Mouse (Mus musculus): ENCODE results near the gene Nova1. TPM values are rescaled to one million over a fixed set of nuclear protein-coding genes. Genes with fewer than 3 reads are reported as not detected.

Nova1 gene
- 10 to 100 TPM; 16.2 to 17.8 TPM for total RNA-seq (2021)
- long read RNA-seq, experiment 1, full-length matches to known transcripts, result 2 of 7 reads
- long read RNA-seq, experiment 1, partial matches to known transcripts, result 1 of 7 reads
- long read RNA-seq, experiment 1, other reads (novel, unspliced or antisense), result 4 of 7 reads
- long read RNA-seq, experiment 2, full-length matches to known transcripts, result 4 of 8 reads
- long read RNA-seq, experiment 2, partial matches to known transcripts, result 1 of 8 reads
- long read RNA-seq, experiment 2, other reads (novel, unspliced or antisense), result 3 of 8 reads

DNA sequence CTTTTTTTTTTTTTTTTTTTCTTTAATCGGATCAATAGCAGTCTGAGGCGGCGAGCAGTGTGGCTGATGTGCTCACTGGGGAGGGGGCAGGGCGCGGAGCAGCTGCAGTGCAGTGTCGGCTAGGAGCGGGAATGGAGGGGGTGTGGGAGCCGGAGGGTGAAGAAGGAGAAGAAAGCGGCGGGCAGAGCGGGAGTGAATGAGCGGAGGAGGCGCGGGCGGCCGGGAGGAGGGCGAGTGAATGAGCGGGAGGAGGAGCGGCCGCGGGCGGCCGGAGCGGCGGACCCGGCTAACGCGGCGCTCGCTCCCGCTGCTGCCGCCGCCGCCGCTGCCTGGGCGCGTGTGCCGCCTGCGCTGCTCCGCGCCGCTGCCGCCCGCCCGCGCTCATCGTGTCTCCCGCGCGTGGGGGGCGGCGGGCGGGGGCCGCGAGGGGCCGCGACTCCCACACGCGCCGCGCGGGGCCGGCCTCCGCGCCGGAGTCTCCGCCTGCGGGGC is at the start of gene Nova1:
TSS of gene Nova1 (minus strand) at position 74 of the 492 bp plus-strand sequence.
- peak; percentile 45 to 72 for DNase-seq (ENCODE audit: low spot score in 2 of 2)

DNA sequence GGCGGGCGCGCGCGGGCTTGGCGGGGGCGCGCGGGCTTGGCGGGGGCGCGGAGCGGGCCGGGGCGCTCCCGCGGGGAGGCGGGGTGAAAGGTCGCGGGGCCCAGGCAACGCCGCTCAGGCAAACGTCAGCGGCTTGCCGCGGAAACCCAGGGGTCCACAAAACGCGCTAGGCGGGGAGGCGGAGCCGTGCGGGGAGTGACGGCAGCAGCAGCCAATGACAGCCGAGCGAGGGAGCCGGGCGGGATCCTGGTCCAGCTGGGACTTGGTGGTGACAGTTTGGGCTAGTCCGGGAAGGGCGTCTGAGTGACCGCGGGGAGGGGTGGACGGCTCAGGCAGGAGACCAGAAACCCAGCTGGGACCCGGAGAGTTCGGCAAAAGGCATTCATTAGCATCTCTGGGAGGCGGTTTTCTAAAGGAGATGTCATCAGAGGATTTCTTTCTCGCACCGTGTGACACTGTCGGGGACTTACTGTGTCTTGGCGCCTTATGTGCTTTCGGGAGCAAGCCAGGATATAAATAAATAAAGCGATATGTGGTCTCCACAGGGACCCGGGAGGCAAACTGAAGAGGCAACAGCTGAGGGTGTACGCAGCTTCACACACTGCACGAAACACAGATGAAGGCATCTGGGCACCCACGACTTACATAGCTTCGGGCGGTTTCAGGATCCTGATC is 756 bp upstream of the Nova1 start:
- peak; percentile 88 to 92 for DNase-seq (ENCODE audit: low spot score in 2 of 2)

DNA sequence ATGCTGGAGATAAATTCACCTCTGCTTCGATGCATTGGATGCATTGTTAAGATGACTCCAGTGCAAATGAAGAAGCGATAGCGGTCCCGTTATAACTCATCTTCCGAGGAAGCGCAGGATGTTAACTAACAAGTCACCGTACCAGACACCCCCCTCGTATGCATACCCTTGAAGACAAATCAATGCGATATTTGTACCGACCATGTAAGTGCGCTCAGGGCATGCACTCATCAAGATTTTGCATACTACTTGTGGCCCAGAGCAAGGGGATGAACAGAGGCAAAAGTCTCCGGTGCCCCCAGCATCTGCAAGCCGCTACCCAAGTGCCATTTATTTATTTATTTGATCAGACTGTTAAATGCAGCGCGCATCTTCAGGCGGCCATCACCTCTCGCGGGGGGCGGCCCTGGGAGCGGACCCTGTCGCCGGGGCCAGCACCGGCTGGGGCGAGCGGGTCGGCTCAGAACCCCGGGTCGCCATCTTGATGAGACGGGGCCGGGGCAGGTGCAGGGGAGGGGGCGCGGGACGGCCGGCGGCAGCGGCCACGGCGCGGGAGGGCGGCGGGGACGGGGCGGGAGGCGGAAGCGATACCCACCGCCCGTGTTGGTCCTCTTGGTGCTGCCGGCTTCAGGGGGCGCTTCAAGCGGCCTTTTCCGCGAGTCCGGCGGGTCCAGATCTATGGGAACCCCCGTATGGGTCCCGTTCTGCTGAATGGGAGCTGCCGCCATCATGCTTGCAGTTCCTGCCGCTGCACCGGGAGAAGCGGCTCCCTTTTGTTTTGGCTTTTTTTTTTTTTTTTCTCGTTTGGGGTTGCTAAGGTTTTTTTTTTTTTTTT is 491 bp downstream of the Nova1 start:
- DNase-seq (ENCODE audit: low spot score in 2 of 2), result peak; percentile 29 to 44

DNA sequence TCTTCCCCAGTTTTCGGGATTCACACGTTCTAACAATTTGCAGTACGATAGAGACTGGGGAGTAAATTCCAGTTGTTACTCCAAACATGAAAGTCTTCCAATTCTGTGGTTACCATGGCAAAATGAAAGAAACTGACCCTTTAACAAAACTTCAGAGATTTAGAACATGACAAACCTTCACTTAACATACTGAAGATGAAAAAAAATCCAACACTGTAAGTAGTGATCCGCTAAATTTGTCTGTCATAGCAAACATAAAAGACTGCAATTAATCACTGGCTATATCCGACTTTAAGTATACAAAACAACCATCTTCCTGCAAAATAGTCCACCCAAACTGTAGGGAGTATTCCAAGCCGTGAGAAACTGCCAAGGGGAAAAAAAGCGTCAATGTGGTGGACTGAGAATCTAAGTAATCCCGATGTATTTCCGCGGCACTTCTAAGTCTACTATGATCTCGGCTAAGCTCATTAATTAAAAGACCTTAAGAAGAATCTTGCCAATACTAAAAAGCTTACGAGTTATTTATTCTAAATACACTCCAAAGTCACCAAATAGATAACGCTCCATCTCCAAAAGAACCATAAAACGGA is 1.4 kb downstream of the Nova1 start:
- DNase-seq (ENCODE audit: low spot score in 2 of 2), result peak in 1 of 2 experiments; percentile 8

DNA sequence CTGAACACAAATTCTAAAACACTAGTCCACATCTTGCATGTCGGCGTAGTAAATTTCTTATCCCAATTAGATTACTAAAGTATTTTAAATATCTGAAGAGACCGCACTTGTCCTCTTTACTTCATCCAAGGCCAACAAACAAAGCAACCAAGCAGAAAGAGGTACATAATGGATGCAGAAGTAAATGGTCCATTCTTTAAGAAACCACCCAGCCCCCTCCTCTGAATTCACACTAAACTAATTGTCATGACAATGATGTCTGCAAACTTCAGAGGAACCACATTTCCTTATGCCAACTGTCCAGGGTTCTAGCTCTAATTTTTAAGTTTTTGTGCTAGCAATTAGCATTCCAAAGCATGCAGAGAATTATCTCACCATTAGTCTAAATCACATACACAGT is 2.4 kb downstream of the Nova1 start:
- no peak for DNase-seq (ENCODE audit: low spot score in 2 of 2)

DNA sequence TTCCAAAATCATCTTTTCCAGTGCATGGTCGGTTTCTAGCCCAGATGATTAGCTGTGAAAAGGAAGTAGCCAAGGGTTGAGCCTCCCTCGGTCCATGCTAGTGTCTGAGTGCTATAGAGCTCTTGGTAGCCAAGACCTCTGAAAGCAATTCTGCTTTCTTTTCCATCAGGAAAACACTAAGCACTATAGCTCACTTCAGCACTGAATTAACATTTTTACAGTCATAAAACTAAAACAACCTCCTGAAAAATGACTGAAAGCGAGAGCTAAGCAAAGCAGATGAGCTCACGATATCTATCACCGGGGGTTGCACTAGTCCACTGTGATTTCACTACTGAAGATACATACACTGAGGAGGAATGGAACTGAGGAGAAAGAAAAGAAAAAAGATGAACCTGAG is 3.0 kb downstream of the Nova1 start:
- no peak for DNase-seq (ENCODE audit: low spot score in 2 of 2)

DNA sequence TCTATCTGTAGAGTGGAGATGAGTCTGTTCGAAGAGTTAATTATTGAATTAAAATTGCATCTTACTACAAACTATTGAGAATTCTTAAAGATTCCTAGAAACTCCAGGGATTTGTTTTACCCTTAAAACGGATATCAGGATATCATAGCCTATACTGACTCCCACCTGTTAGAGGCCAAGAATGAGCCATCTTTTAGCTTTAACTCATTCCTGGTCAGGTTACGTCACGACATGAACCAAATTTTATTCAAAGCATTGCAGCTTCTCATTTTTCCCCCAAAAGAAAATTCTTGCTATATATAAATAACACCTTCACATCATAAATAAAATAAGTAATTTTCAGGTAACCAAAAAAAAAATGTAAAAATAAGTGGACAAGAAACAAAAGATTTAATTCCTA is 3.9 kb downstream of the Nova1 start:
- DNase-seq (ENCODE audit: low spot score in 2 of 2), result no peak

DNA sequence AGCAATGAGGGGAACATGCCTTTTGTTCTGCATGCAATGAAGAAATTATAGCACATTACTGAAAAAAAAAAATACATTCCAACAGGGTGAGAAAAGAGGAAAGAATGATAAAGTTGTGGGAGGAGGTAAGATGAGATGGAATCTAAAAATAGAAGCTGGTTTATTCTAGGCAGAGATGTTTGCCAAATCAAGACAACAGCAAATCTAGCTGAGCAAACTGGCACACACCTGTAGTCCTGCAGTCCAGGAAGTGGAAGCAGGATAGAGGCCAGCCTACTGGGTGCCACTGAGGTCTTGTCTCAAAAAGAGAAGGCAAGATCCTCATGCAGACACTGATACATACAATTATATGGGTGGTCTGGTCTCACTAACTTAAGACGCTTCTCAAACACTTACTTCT is 17.4 kb downstream of the Nova1 start:
- no peak for DNase-seq (ENCODE audit: low spot score in 2 of 2)

DNA sequence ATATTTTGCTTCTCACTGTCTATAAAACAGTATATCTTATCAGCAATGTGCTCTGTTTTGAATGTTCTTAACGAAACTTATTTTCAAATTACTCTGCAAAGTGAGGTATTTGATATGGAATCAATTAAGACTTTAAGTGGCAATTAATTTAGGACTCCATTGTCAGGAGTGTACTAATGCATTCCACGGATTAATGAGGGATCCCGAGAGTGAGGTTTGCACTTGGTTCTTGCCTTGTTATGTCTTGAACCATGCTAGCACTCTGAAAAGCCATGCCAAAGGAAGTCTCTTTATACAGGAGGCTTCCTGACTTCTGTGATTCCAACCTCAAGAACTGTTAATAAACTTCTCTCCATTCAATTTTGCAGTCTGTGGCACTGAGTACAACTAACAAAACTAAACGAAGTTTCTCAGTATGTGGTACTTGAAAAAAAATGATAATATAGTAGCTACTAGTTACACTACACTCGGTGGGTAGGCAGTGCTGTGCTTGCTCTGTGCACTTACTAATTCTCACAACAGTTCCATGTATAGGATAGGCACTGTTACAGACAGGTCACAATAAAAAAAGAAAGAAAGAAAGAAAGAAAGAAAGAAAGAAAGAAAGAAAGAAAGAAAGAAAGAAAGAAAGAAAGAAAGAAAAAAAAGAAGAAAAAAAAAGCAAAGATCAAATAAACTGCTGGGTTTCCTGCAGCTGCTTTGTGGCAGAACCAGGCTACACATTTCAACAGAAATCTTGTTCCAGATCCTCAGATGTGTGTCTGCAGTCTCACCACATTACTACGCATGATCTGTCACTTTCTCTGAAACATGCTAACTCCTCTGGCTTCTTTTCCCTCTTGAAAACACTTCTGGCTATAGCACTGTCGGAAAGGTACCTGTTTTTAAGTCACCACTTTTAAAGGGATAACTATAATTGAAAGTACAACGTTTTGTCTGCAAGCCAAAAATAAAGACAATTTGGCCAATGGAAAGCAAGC is 36.1 kb downstream of the Nova1 start:
- no peak for DNase-seq (ENCODE audit: low spot score in 2 of 2)

DNA sequence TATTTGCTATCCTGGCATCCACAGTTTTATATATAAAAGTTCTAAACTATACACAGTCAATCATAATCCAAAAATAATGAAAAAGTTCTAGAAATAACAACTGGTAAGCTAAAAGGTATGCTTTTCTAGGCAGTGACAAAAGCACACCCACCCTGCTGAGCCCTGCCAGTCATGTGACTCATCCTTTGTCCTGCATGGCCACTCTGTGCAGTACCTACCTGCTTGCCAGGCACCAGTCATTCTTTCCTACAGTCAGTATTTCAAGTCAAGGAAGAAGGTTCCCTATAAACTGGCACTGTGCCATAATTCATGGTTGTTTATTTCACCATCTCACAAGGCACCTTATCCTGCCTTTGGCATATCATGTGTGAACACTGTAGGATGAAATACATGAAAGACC is 37.2 kb downstream of the Nova1 start:
- no peak for DNase-seq (ENCODE audit: low spot score in 2 of 2)

DNA sequence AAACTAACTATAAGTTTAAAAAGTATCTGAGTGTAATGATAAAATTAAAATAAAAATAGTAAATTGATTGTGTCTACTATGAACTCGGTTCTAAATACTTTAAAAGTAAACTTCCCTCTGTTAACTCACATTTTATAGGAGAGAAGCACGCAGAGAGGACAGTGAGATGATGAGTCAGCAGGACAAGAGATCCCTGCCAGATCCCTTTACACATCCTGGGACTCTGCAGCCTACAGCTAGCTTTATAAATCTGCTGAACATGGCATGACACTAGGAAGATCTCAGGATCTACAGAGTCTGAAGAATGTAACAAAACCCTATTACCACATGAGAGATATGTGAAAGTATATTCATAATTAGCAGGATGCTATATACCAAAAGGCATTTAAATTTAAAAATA is 37.7 kb downstream of the Nova1 start:
- DNase-seq (ENCODE audit: low spot score in 2 of 2), result no peak

DNA sequence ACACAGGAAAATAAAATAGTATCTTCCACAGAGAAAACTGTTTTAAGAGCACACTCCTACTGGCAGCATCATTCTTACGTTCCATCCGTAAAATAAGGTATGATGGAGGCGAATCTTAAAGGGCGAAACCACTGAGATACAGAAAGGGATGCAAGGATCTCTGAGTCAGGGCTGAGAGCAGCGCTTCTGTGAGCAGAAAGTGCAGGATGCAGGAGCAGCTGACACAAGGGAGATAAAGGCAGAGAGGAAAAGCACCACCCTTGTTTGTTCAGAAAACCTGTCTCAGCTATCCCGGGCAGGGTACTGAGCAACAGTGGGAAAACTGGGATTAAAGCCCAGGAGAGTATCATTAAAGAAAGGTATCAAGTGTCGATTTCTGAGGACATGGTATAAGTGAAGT is 59.3 kb downstream of the Nova1 start:
- DNase-seq (ENCODE audit: low spot score in 2 of 2), result no peak

DNA sequence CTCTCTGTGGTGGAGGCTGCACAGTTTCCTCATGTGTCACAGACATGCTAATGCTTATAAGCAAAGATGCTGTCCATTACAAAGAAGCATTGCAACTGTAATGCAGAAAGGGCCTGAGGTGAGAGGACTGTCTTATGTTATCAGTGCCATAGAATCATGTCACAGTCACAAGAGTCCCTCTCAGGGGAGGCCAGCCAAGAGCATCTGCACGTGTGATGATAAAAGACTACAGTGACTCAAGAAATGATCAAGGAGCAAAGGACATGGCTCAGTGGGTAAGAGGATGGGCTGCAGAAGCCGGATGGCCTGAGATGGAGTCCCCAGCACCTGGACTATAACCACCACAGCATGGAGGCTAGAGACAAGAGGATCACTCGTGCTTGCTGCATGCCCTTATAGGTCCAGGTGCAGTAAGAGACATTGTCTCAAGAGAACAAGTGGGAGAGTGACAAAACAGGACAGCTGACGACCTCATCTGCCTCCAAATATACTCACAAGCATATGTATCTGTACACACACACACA is 64.3 kb downstream of the Nova1 start:
- DNase-seq (ENCODE audit: low spot score in 2 of 2), result no peak

DNA sequence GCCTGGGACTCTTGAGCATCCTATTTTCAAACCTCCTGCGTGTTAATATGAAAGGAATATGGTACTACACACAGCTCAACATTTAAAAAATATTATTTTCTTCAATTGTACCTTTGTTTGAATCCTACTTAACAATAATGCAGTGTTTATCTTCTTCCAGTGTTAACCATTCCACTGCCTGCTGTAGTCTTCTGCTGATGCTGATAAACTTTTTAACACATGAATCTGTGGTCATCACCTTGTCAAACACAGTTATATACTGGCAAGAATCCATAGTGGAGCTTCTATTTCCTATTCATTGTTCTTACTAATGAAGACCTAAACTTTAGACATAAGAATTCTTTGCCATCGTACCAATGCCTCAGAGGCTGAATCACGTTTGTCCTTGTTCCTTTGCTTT is 65.6 kb downstream of the Nova1 start:
- DNase-seq (ENCODE audit: low spot score in 2 of 2), result no peak

DNA sequence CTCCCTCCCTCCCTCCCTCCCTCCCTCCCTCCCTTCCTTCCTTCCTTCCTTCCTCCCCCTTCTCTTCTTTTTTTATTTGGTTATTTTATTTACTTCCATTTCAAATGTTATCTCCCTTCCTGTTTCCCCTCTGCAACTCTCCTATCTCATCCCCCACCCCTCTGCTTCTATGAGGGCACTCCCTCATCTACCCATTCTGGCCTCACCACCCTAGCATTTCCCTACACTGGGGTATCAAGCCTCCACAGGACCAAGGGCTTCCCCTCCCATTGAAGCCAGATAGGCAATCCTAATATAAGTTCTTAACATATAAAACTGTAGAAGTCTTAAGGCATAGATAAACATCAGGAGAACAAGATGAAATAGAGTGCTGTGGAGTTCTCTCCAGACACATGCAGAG is 85.5 kb downstream of the Nova1 start:
- DNase-seq (ENCODE audit: low spot score in 2 of 2), result no peak

DNA sequence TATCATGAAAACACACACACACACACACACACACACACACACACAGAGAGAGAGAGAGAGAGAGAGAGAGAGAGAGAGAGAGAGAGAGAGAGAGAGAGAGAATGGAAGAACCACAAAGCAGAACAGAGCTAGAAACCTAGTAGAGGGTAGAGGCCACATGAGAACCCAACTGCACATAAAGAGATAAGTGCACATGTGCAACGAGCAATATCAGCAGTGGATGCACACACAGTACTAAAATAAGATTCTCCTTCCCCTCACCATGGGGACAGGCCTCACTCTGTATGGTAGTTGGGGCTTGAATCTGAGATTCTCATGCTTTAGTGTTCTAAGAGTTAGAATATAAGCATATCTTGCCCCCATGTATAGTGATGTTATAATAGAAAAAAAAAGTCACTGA is 86.8 kb downstream of the Nova1 start:
- DNase-seq (ENCODE audit: low spot score in 2 of 2), result no peak

DNA sequence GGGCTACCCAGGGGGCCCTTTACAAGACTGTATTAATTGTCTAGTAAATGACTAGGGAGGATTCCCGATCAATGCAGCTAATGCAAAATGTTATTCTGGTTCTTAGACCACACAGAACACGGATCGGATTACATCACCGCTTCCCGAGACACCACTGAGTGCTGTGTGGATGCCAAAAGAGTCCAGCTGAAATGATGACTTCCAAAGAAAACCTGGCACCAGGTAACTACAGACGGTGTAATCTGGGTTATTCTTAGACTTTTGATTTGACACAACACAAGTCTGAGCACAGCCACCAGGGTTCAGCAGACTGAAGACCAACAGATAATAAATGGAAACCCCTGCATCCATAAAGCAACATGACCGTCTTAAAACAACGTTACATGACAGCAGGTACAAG is 96.8 kb downstream of the Nova1 start:
- no peak for DNase-seq (ENCODE audit: low spot score in 2 of 2)

DNA sequence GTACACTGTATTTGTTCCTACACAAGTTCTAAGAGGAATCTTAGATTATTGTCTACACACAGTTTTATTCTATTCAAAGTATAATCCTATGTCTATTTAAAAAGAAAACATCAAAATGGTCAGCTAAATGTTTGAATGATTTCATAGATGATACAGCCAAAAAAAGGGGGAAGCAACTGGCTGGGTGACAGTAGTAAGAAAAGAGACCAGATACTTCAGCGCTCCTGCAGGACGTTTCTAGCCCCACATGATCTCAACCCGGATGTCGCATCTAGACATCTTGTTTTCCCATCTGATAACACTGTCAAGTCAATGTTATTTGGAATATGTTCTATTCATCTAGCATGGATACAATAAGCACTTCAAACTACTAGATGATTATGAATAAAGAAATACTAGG is 99.7 kb downstream of the Nova1 start:
- DNase-seq (ENCODE audit: low spot score in 2 of 2), result no peak

DNA sequence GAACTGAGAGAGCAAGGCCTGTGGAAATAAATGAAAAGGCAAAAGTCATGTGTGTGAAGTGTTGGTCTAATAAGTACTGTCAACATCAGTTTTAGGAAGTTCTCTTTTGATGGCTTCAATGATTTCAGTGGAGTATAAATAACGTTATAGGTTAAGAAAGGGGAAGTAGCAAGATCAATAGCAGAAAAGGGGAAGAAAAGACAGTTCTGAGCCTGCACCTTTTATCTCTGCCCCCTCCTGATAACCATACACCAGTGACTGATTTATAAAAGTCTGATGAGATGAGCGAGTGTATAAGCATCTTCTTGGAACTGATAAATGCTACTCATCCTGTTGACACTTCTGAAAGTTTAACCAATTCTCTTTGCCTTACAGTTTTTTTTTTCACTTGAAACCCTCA is 108.6 kb downstream of the Nova1 start:
- DNase-seq (ENCODE audit: low spot score in 2 of 2), result no peak

DNA sequence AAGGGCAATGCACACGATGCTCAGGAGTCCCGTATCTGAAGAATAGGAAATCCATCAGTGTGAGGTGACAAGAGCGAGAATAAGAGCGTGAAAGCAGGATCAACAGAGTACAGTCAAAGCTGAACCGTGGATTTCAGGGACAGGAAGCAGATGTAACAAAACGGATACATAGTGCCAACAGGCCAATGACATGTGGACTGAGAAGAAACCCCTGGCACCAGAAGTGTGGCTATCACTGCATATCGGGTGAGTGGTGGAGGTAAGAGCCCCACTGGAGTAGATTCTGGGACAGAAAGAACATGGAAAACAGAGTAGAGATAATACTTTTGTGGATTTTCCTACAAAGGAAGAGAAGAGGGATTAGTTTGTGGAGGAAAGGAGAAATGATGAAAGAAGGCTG is 109.3 kb downstream of the Nova1 start:
- no peak for DNase-seq (ENCODE audit: low spot score in 2 of 2)

All from gastrocnemius, postnatal 4 days (tissue).